Mouse (Mus musculus) midbrain, embryonic 10.5 days (tissue): ENCODE data around the gene Psma5. TPM values are rescaled to one million over a fixed set of nuclear protein-coding genes. Genes with fewer than 3 reads are reported as not detected.
"Not testable (repeated sequence)": the region's sequence is repeated elsewhere in the genome, so short reads cannot be mapped to it uniquely, and the experiment has no call there.

ENCODE experiments used
- DNase-seq: peaks from one replicate; pipeline ENCODE4 v3.0.0-alpha.2; 2017; ENCODE audit warnings: low spot score
- H3K27ac ChIP-seq: fragments of 300-500 bp; sonication (generic); replicated peaks from 2 replicates; pipeline ENCODE4 v1.5.1; 2016; ENCODE audit warnings: mild to moderate bottlenecking
- H3K27me3 ChIP-seq: fragments of 300-500 bp; sonication (generic); 2 replicates; pipeline ENCODE4 v1.6.1; 2016; ENCODE audit warnings: low read depth, mild to moderate bottlenecking; ENCODE audit not compliant: poor library complexity, severe bottlenecking
- H3K36me3 ChIP-seq: fragments of 300-500 bp; sonication (generic); 2 replicates; pipeline ENCODE4 v1.6.1; 2016; ENCODE audit warnings: mild to moderate bottlenecking, moderate library complexity
- H3K4me1 ChIP-seq: fragments of 300-500 bp; sonication (generic); 2 replicates; pipeline ENCODE4 v1.6.1; 2016
- H3K4me3 ChIP-seq: fragments of 300-500 bp; sonication (generic); 2 replicates; pipeline ENCODE4 v1.5.1; 2016; ENCODE audit warnings: mild to moderate bottlenecking, moderate library complexity
- H3K9me3 ChIP-seq: fragments of 300-500 bp; sonication (generic); replicated peaks from 2 replicates; pipeline ENCODE4 v1.6.1; 2016; ENCODE audit warnings: mild to moderate bottlenecking
- WGBS: fragments of 180-500 bp; shearing (Covaris S2); methylation state at CpG from one replicate; pipeline ENCODE4 v1.1.7; 2016; 5-methylcytosine and 5-hydroxymethylcytosine counted together
- polyA plus RNA-seq: library from polyadenylated mRNA; unstranded; fragments of >200 nt; fragmentation: Nextera tagmentation; extraction: Ambion mirVana; gene quantifications from 2 replicates; pipeline ENCODE4 v1.2.1, GENCODE M21; 2016

Psma5 gene
- polyA plus RNA-seq, 1 experiment from 2014 or later = 349 TPM

DNA sequence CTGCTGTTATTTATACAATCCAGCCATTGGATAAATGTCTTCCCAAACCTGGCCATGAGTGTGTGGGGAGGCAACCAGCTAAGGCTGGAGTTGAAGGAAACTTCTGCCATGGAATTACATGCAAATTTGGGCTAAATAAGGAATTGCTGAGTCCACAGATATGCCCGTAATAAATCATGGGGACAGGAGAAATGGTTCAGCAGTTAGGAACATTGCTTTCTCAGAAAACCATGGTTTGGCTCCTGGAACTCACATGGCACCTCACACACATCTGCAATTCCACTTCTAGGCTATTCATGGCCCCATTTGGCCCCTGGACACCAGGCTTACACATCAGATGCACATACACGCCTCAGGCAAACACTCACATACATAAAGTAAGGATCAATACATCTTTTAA lies 29.2 kb upstream of the Psma5 start:
- peaks cover 19% of the 10 kb centered on the region for H3K4me1 ChIP-seq
- H3K27me3 ChIP-seq = peaks cover 61% of the 10 kb centered on the region
- WGBS = 83% methylated on average over 2 of the region's 2 CpGs
- H3K36me3 ChIP-seq = no peaks in the 10 kb centered on the region
- DNase-seq = no peak
- H3K9me3 ChIP-seq = no peaks in the 10 kb centered on the region
- H3K4me3 ChIP-seq = peak overlapping the region; percentile 60; the same call in 1 of the 2 replicates
- H3K27ac ChIP-seq = no peak overlapping the region

GRCm38 (mm10) chr3:108231646-108232045 lies 25.1 kb upstream of the Psma5 start:
- H3K4me1 ChIP-seq = peaks cover 8% of the 10 kb centered on the region
- no peaks in the 10 kb centered on the region for H3K9me3 ChIP-seq
- no peaks in the 10 kb centered on the region for H3K36me3 ChIP-seq
- H3K4me3 ChIP-seq = no peak overlapping the region
- 83% methylated on average over 4 of the region's 4 CpGs for WGBS
- peaks cover 24% of the 10 kb centered on the region for H3K27me3 ChIP-seq
- H3K27ac ChIP-seq = no peak overlapping the region
- DNase-seq = no peak

DNA sequence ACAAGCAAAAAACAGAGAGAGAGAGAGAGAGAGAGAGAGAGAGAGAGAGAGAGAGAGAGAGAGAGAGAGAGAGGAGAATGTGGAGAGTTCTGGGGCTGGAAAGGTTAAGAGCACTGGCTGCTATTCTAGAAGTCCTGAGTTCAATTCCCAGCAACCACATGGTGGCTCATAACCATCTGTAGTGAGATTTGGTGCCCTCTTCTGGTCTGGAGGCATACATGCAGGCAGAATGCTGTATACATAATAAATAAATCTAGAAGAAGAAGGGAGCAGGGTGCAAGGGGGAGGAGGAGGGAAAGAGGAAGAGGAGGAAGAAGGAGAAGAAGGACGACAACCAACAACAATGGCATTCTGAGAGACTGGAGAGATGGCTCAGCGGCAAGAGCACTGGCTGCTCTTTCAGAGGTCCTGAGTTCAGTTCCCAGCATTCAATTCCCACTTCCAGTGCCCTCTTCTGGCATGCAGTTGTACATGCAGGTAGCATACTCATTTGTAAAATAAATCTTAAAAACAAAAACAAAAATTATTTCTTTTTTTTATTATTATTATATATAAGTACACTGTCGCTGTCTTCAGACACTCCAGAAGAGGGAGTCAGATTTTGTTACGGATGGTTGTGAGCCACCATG lies 19.1 kb upstream of the Psma5 start:
- WGBS = 85% methylated on average over 4 of the region's 4 CpGs
- H3K27ac ChIP-seq, H3K4me1 ChIP-seq, H3K9me3 ChIP-seq, DNase-seq, H3K27me3 ChIP-seq, H3K4me3 ChIP-seq, H3K36me3 ChIP-seq: not testable (repeated sequence)

GRCm38 (mm10) chr3:108241243-108241839 lies 15.4 kb upstream of the Psma5 start:
- Histone ChIP-seq H3K27me3 (no peaks in the 10 kb centered on the region), H3K27ac (no peak overlapping the region), H3K4me3 (no peak overlapping the region), H3K4me1 (no peaks in the 10 kb centered on the region), H3K36me3 (no peaks in the 10 kb centered on the region), H3K9me3 (no peaks in the 10 kb centered on the region)
- no peak for DNase-seq
- WGBS = 93% methylated on average over 3 of the region's 3 CpGs

- 81% methylated on average over 2 of the region's 2 CpGs for WGBS
- H3K27ac ChIP-seq = no peak overlapping the region
- H3K4me3 ChIP-seq = no peak overlapping the region
- no peaks in the 10 kb centered on the region for H3K4me1 ChIP-seq
- no peaks in the 10 kb centered on the region for H3K36me3 ChIP-seq
- DNase-seq = no peak
- no peaks in the 10 kb centered on the region for H3K27me3 ChIP-seq
- no peaks in the 10 kb centered on the region for H3K9me3 ChIP-seq
Measured at GRCm38 (mm10) chr3:108246857-108247256, 9.9 kb upstream of the Psma5 start.

- H3K27ac ChIP-seq = peak overlapping the region; percentile 81; the same call in 1 of the 2 replicates
Measured at GRCm38 (mm10) chr3:108257831-108258500, 1.2 kb downstream of the Psma5 start.

DNA sequence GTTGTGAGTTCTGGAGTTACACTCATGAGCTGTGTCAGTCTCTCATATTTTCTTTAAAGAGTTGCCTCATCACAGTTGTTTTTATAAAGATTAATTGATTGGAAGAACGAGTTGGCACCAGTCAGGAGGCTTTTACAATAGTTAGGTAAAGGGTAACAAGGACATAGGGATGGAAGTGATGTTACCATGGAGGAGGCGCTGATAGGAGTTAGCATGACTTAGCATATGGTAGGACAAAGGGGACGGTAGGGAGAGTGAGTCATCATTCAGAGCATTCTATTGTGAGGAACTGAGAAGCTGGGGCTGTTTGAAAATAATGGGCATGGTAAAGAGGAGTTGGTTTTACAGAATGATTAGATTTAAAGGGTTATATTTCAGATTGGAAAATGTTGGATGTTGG lies 2.6 kb downstream of the Psma5 start:
- Histone ChIP-seq H3K9me3 (no peaks in the 10 kb centered on the region), H3K27ac (no peak overlapping the region), H3K36me3 (peaks cover 27% of the 10 kb centered on the region), H3K27me3 (no peaks in the 10 kb centered on the region), H3K4me3 (no peak overlapping the region), H3K4me1 (peaks cover 30% of the 10 kb centered on the region)
- 80% methylated on average over 3 of the region's 3 CpGs for WGBS
- DNase-seq = no peak

More at GRCm38 (mm10) chr3:108257831-108258500, 1.2 kb downstream of the Psma5 start:
- no peaks in the 10 kb centered on the region for H3K27me3 ChIP-seq
- H3K4me1 ChIP-seq = peaks cover 30% of the 10 kb centered on the region
- peaks cover 14% of the 10 kb centered on the region for H3K36me3 ChIP-seq
- H3K9me3 ChIP-seq = no peaks in the 10 kb centered on the region
- peak overlapping the region; percentile 99 for H3K4me3 ChIP-seq
- 79% methylated on average over 3 of the region's 3 CpGs for WGBS
- no peak for DNase-seq

DNA sequence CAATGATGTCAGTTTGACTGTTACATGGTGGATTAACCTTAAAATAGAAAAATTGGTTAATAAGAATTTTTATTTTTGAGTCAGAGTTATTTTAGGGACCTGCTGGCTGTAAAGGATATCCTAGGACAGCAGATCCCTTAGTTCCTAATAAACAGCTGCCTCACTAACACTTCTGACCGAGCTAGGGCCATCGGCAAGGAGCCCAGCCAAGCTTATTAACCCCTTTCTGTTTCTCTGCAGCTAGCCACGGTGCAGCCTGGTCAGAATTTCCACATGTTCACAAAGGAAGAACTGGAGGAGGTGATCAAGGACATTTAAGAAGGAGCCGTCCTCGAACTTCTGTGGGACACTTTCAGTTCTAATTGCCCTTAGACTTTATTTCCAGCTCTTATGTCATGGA lies 22.8 kb downstream of the Psma5 start:
- H3K9me3 ChIP-seq, H3K4me3 ChIP-seq, H3K27me3 ChIP-seq, H3K27ac ChIP-seq, DNase-seq: not testable (repeated sequence)
- 88% methylated on average over 5 of the region's 5 CpGs for WGBS
- H3K36me3 ChIP-seq = peaks cover 59% of the 10 kb centered on the region
- H3K4me1 ChIP-seq = peaks cover 17% of the 10 kb centered on the region

GRCm38 (mm10) chr3:108282401-108283240 lies 25.9 kb downstream of the Psma5 start:
- Histone ChIP-seq H3K27me3 (no peaks in the 10 kb centered on the region), H3K4me1 (peaks cover 48% of the 10 kb centered on the region), H3K27ac (peak overlapping the region; percentile 94), H3K4me3 (peak overlapping the region; percentile 97), H3K9me3 (no peaks in the 10 kb centered on the region), H3K36me3 (peaks cover 27% of the 10 kb centered on the region)
- 35% methylated on average over 12 of the region's 12 CpGs for WGBS
- no peak for DNase-seq

GRCm38 (mm10) chr3:108283241-108283561 lies 26.5 kb downstream of the Psma5 start:
- H3K4me1 ChIP-seq = peaks cover 54% of the 10 kb centered on the region
- no peaks in the 10 kb centered on the region for H3K27me3 ChIP-seq
- H3K27ac ChIP-seq = peak overlapping the region; percentile 94
- peaks cover 21% of the 10 kb centered on the region for H3K36me3 ChIP-seq
- no peaks in the 10 kb centered on the region for H3K9me3 ChIP-seq
- DNase-seq = no peak
- 18% methylated on average over 6 of the region's 6 CpGs for WGBS
- peak overlapping the region; percentile 97 for H3K4me3 ChIP-seq

- peaks cover 14% of the 10 kb centered on the region for H3K36me3 ChIP-seq
- no peaks in the 10 kb centered on the region for H3K9me3 ChIP-seq
- no peaks in the 10 kb centered on the region for H3K27me3 ChIP-seq
- peak; percentile 98 for DNase-seq
- peaks cover 61% of the 10 kb centered on the region for H3K4me1 ChIP-seq
- under 1% methylated on average over 102 of the region's 109 CpGs for WGBS
- peak within 1 kb of the TSS; percentile 97 for H3K4me3 ChIP-seq
- peak within 1 kb of the TSS; percentile 94 for H3K27ac ChIP-seq
Measured at GRCm38 (mm10) chr3:108283781-108284601, 27.3 kb downstream of the Psma5 start, which contains the start of gene Sort1. Gene Sort1 (plus strand): TSS chr3:108284082.
